Mouse (Mus musculus) CH12.LX (cell line): Measurements from ENCODE around the gene Dnase2a.

Experiments
- CTCF ChIP-seq, 2 experiments: IDR thresholded peaks in 1 of 2; conservative IDR thresholded peaks in 1 of 2; 2 replicates each; pipeline ENCODE4 v1.5.1; 2011 to 2012; ENCODE audit warnings: low read depth in 2 of 2, low read length in 2 of 2, improper control_type of control experiment in 1 of 2, inconsistent platforms in 1 of 2, mild to moderate bottlenecking in 1 of 2, moderate library complexity in 1 of 2
- JUND ChIP-seq: conservative IDR thresholded peaks from 2 replicates; pipeline ENCODE4 v1.6.1; 2011; ENCODE audit warnings: low read depth, low read length, improper control_type of control experiment
- MAZ ChIP-seq: IDR thresholded peaks from 2 replicates; pipeline ENCODE4 v1.6.1; 2012; ENCODE audit warnings: low read depth, mild to moderate bottlenecking, inconsistent platforms, low read length, improper control_type of control experiment, moderate library complexity
- NELFE ChIP-seq: IDR thresholded peaks from 2 replicates; pipeline ENCODE4 v1.6.1; 2011; ENCODE audit warnings: low read depth, low read length, improper control_type of control experiment
- NRF1 ChIP-seq: IDR thresholded peaks from 2 replicates; pipeline ENCODE4 v1.6.1; 2014; ENCODE audit warnings: low read depth, mild to moderate bottlenecking, inconsistent platforms, low read length, improper control_type of control experiment, moderate library complexity
- POLR2A ChIP-seq: IDR thresholded peaks from 2 replicates; pipeline ENCODE4 v1.6.1; 2011; ENCODE audit warnings: low read depth, mild to moderate bottlenecking, improper control_type of control experiment, low read length
- RCOR1 ChIP-seq: conservative IDR thresholded peaks from 2 replicates; pipeline ENCODE4 v1.6.1; 2012; ENCODE audit warnings: low read depth, mild to moderate bottlenecking, inconsistent platforms, low read length, improper control_type of control experiment
- TCF12 ChIP-seq: IDR thresholded peaks from 2 replicates; pipeline ENCODE4 v1.6.1; 2014; ENCODE audit warnings: low read depth, mild to moderate bottlenecking, inconsistent platforms, low read length, improper control_type of control experiment

DNA sequence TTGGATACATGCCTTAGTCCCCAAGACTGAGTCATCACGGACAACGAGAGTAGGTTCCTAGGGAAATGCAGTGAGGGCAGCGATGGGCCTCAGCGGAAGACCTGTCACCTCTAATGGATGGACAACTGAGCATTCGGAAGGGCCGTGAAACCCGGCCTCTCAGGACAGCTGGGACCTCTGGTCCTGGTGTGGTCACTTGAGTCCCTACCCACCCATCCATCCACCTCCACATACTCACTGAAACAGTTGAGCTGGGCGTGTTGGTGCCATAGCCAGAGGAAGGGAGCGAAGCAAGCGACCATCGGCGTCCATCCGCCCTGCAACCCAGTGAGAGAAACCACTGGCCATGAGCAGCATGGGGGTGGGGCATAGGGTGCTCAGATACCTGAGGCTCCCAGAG, 22.2 kb downstream of the Dnase2a start:
- TF ChIP-seq CTCF (conservative IDR thresholded peaks at IDR 0.05 in 1 of 2, IDR thresholded peaks at IDR 0.05 in 1 of 2; ENCODE audit: low read depth in 2 of 2, low read length in 2 of 2) (no peak), TCF12 (no peak), NRF1 (no peak), POLR2A (no peak), NELFE (no peak), MAZ (no peak), RCOR1 (no peak), JUND (no peak)
